Mouse (Mus musculus) stomach, adult 2 months (tissue): ENCODE results near the gene Gm29554. TPM values are rescaled to one million over a fixed set of nuclear protein-coding genes. Genes with fewer than 3 reads are reported as not detected.

ENCODE experiments used
- polyA plus RNA-seq: library from polyadenylated mRNA; depleted of rRNA; stranded (reverse); fragments of >200 nt; gene quantifications from 2 replicates; pipeline ENCODE4 v1.2.3, GENCODE M21; 2012; rRNA removed

The Gm29554 gene
- not detected in 2 replicates for polyA plus RNA-seq

DNA sequence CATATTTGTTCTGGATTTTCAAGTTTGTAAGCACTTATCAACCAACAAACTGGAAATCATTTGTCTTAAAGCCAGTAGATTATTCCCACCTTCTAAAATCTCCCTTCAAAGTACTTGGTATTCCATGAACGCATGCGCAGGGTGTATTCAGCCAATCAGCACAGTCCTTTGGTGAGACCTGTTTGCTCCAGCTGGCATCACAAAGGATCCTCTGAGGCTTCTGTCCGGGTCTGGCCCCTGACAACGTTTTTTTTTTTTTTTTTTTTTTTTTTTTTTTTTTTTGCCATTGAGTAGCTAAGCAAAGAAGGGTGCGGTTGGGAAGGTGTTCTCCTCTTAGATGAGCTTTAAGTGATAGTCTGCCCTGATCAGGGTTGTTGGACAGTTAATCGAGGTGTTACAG lies at the start of gene Gm29554:
TSS of gene Gm29554 (plus strand) at position 301 of the 400 bp plus-strand sequence.

Other genes starting within 250 kb of the Gm29554 start
- gene Gm20812, start 108.0 kb downstream of the Gm29554 start, polyA plus RNA-seq = not detected in 2 replicates